Mouse (Mus musculus) spleen, postnatal 14 days (tissue): Measurements from ENCODE around the gene Tmtc1.

ENCODE experiments used
- DNase-seq, 2 experiments: peaks; one replicate each; pipeline ENCODE4 v3.0.0; 2021 to 2022; ENCODE audit warnings: low spot score in 2 of 2

Gene Tmtc1

DNA sequence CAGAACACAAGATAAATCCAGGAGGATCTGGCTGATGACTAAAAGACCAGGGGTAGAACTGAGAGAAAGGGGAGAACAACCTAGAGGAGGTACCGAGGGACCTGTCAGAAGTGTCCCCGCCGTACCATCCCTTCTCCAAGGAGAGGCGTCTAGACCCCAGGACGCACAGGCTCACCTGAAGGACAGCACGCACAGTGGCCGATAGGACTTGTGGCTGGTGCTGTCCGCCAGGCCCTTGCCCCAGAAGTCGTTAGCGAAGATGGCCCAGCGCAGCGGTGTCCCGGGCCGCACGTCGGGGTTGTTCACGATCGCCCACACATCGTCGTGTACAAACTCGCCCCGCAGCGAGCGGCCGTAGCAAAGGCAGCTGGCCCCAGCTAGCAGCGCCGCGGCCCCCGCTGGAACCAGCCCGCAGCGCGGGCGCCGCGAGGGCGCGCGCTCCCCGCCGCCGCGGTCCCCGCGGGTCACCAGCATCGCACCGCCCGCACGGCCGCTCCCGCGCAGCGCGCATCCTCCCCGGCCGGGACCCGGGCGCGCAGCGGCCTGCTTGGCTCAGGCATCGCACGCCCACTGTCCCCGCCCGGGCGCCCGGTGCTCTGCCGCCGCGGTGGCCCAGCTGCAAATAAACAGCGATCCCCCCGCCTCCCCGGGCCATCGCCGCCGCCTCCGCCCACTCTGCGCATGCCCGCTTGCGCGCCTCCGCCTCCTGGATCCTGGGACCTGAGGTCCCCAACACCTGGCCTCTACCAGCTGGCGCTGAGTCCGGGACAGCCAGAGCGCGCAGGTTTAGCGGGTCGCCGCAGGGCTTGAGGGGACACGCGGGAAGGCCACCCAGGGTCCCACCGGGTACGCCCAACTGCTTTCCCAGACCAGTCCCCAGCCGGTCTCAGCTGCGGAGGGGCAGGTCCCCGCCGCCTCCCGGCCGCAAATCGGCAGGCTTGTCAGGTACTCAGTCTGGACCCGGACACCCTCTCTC lies at the start of gene Tmtc1:
Gene Tmtc1, minus strand, starts transcription at position 664 of the 976 bp plus-strand sequence.
- peak; percentile 12 to 21 for DNase-seq

- no peak for DNase-seq
Measured at GRCm38 (mm10) chr6:148491849-148492248, 47.7 kb upstream of the Tmtc1 start.

DNA sequence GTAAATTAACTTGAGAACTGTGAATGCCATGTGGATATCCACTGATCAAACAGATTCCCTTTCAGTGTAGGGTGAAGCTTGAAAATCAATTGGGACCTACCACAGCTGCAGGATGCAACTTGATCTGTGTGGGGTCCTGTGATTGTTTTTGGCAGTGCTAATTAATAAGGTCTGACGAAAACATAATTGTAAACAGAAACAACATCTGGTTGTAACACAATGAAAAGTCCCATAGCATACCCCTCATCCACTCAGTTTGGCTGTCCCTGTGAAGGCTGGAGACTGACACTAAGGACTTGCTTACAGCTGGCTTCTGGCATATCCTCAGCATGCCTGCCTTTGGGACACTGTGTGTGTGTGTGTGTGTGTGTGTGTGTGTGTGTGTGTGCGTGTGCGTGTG lies 42.6 kb upstream of the Tmtc1 start:
- DNase-seq, result no peak

DNA sequence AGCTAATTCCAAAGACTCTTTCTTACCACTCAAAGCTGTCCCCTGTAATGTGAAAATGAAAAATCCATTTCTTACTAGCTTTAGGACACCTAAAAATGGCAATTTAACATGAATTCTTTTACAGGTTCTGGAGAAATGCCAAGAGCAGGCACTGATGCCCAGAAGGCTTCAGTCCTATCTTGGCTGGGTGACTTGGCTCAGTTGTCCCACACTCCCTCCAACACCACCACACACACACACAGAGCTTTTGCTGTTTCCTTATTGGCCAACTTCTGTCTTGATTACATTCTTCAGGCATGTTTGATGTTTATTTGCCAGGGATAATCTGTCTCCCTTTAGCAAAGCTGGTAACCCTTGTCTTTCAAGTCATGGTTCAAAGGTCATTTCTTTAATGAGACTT lies 37.7 kb upstream of the Tmtc1 start:
- no peak for DNase-seq

DNA sequence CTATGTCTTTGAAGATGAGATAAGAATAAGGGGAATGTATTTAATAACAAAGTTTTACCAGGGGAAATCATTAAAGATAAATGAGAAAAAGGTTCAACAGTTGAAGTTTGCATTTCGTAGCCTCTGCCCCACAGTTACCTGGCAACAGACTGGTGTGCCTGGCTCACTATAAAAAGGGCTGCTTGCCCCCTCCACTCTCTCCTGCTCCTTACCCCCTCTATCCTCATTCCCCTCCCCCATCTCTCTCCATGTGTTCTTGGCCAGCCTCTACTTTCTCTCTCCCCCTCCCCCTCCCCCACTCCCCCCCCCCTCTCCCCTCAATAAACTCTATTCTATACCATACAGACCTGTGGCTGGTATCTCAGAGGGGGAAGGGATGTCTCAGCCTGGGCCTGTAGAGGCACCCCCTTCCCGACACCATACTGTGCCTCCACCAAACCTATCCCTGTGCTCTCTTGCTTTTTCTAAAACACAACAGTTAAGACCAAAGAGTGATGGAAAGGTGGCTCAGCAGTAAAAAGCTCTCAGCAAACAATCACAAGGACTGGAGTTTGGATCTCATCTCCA lies 35.6 kb upstream of the Tmtc1 start:
- DNase-seq, result no peak

DNA sequence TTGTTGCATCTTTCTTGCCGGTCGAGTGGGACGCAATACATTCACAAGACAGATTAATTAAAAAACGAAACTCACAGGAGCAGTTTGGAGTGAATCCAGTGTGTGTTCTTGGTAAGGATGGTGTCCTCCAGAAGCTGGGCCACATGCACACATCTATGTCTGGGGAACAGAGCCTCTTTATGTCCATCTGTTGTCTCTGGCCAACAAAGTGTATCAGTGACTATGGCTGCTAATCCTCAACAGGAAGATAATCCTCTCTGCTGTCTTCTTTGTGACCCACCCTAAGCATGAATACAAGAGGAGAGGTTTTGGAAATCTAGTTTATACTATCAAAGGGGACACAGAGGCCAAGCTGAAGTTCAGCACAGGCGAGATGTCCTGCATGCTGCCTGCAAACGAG lies 34.2 kb upstream of the Tmtc1 start:
- DNase-seq, result no peak

DNA sequence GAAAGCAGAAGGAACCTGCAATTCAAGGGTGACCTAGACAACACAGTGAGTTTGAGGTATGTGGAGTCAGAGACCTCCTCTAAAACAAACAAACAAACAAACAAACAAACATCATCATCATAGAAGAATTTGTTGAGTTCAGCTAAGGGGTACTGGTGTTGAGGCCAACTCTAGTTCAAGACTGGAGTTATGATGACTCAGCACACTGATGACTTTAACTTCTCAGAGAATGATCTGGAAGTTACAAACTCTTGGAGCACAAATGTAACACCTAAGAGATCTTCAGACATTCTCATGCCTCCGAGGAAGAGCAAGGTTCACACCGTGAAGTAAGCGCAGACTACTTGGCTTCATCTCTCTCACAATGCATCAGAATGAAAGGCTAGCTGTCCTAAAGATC lies 28.1 kb upstream of the Tmtc1 start:
- DNase-seq, result no peak

DNA sequence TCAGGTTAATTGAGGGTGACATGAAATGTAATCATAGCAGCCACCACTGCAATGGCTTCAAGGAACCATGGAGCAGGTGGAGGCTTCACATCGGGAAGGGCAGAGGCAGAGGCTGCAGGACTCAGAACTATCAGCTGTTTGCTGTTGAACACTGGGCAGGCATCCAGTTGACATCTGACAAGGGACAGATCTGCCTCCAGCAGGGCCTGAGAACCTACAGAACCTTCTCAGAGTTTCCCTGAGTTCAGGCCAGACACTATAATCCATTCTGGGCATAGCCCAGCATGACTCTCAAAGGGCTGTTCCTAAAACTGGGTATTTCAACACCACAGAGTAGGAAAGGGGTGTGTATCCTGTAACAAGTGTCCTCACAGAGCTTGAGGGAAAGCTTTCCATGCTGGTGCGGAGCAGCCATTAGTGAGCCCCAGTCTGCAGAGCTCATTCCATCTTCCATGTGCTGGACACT lies 23.8 kb upstream of the Tmtc1 start:
- no peak for DNase-seq

DNA sequence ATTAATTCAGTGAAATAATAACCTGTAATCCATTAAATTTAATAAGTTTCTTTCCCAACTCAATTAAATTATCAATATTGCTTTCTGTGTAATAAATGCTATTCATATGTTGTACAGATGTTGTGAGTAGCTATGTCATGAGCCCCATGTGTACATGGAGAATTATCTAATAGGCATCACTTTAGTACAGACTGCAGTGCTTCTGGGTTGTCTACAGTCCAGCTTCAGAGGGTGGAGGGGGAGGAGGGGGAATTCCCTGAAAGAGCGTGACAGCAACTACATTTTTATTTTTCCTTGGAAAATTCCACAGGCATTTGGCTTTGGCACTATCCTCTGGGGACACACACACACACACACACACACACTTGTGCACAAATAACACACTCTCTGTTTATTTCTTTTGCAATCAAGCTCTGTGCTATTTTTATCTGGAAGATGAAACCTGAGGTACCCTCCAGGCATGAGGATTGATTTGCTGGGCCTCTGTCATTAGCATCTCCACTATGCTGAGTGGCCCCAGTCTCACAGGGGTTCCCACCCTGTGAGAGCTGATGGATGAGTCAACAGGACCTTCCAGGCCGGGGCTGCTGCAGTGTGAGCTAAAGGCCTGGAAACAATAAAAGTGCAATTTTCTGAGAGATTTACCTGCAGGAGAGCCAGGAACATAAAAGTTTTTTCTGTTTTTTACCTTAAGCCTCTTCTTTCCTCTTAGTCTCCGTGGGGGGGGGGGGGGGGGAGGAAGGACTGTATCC lies 23.2 kb upstream of the Tmtc1 start:
- DNase-seq, result no peak

- no peak for DNase-seq
Measured at GRCm38 (mm10) chr6:148459636-148460035, 15.4 kb upstream of the Tmtc1 start.

DNA sequence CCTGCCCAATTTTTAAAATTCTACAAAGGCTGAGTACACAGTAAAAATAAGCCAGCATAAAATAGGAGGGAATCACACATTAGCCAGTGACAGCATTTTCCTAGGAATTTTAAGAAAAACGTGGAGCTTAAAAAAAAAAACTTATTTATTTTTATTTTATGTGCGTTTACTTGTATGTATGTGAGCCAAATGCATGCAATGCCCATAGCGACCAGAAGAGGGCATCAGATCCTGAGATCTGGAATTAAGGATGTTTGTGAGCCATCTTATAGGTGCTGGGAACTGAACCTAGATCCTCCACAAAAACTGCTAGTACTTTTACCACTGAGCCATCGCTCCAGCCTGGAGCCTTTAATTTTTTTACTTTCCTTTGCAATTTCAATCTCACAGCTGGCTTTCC lies 11.3 kb upstream of the Tmtc1 start:
- no peak for DNase-seq

- no peak for DNase-seq
Measured at GRCm38 (mm10) chr6:148454740-148455139, 10.6 kb upstream of the Tmtc1 start.

DNA sequence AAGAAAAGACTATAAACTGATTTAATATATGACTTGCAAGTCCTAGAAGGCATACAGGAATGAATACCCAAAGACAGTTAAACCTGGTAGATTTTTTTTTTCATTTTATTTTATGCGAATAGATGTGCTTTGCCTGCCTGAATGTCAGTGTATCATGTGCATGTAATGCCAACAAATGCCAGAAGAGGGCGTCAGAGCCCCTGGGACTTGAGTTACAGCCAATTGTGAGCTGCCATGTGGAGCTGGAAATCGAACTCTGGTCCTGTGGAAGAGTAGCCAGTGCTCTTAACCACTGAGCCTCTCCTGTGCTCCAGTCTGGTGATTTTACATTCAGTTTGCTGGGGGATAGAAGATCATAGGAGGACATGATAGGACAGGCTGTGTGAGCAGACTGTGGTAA lies 4.0 kb upstream of the Tmtc1 start:
- DNase-seq, result no peak

DNA sequence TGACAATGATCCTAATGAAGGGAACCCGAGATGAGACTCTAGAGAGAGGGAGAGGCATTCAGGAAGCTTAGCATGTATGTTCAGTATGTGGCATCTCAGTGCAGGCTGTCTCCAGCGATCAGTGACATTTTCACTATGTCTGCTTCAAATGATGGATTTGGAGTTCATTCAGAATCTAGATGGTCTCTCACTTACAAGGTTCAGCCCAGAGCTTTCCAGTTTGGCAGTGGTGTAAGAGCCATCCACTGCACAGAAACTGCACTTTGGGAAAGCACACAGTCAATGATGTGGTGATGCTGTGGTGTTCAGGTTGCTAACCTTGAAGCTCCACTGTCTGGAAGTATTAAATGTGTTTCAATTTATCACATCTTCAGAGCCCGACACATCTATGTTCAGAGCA lies 1.9 kb upstream of the Tmtc1 start:
- DNase-seq, result no peak

- no peak for DNase-seq
Measured at GRCm38 (mm10) chr6:148444796-148445195, 607 bp upstream of the Tmtc1 start.

- no peak for DNase-seq
Measured at GRCm38 (mm10) chr6:148443291-148443725, 881 bp downstream of the Tmtc1 start.

GRCm38 (mm10) chr6:148442671-148443290 lies 1.4 kb downstream of the Tmtc1 start:
- no peak for DNase-seq

DNA sequence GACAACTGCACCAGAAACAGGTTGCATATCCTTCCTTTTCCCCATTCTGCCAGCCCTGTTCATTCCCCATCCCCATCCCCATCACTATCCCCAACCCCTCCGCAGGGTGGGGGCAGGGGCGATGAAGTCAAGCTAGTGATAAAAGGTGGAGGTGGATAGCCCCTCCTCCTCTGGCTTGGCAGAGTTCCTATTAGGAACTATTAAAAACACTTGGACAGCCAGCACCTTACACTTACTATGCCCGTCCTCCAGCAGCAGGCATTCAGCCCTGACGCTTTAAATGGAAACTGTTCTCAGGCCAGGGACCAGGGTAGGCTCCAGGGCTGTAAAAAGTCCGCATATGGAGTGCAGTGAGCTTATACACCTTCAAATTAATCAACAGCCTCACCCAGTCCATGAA lies 2.3 kb downstream of the Tmtc1 start:
- DNase-seq, result no peak

GRCm38 (mm10) chr6:148439101-148439500 lies 5.1 kb downstream of the Tmtc1 start:
- DNase-seq, result no peak

DNA sequence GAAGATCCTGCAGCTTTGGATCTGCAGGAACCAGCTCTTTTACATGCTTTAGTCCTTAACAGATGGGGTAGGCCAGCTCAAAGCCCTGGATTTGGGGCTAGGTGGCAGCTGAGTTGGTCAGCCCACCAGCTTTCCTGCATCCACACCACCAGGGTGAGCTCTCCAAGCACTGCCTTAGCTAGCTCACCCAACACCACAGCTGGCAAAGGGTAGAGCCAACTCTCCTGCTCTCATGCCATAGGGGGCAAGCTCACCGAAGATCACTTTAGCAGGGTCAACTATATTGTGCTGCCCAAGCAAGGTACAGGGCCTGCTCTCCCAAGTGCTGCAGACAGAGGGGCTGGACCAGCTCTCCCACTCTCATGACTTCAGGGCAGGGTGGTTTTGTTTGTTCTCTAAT lies 6.6 kb downstream of the Tmtc1 start:
- DNase-seq, result no peak

GRCm38 (mm10) chr6:148436441-148437001 lies 7.7 kb downstream of the Tmtc1 start:
- DNase-seq, result no peak

GRCm38 (mm10) chr6:148421577-148421976 lies 22.6 kb downstream of the Tmtc1 start:
- no peak for DNase-seq
